Mouse (Mus musculus) layer of hippocampus, adult 2 months (tissue): ENCODE results near the gene Opcml. TPM values are rescaled to one million over a fixed set of nuclear protein-coding genes. Genes with fewer than 3 reads are reported as not detected.

ENCODE experiments used
- DNase-seq, 2 experiments: peaks; one replicate each; pipeline ENCODE4 v3.0.0; 2022; ENCODE audit warnings: low spot score in 2 of 2
- H3K27ac ChIP-seq: fragments of 200-600 bp; 2 replicates; pipeline ENCODE4 v1.8.1; 2022
- H3K4me3 ChIP-seq: fragments of 200-600 bp; 2 replicates; pipeline ENCODE4 v1.8.1; 2022; ENCODE audit warnings: mild to moderate bottlenecking
- CTCF ChIP-seq: fragments of 200-600 bp; conservative IDR thresholded peaks from 2 replicates; pipeline ENCODE4 v1.8.1; 2022; ENCODE audit warnings: antibody characterized with exemption, mild to moderate bottlenecking, moderate library complexity
- total RNA-seq, 2 experiments: library from RNA; stranded (reverse); gene quantifications; 2 replicates each; pipeline ENCODE4 v1.2.3; 2021

Gene Opcml
- total RNA-seq, 2 experiments from 2014 or later = 252 to 259 TPM

- TF ChIP-seq CTCF = no peak
Observed at GRCm38 (mm10) chr9:28561761-28562160, 771.2 kb downstream of the Opcml start.

GRCm38 (mm10) chr9:28563066-28563683, 772.6 kb downstream of the Opcml start:
- no peak for DNase-seq
- Histone ChIP-seq H3K27ac (no peak overlapping the region), H3K4me3 (no peak overlapping the region)
- no peak for TF ChIP-seq CTCF

More at GRCm38 (mm10) chr9:28561761-28562160, 771.2 kb downstream of the Opcml start:
- no peak overlapping the region for H3K27ac ChIP-seq
- no peak overlapping the region for H3K4me3 ChIP-seq
- DNase-seq = no peak

- no peak for TF ChIP-seq CTCF
- Histone ChIP-seq H3K27ac (peak overlapping the region; percentile 66), H3K4me3 (no peak overlapping the region)
- no peak for DNase-seq
Observed at GRCm38 (mm10) chr9:28569041-28569522, 778.5 kb downstream of the Opcml start.

GRCm38 (mm10) chr9:28569776-28570175, 779.2 kb downstream of the Opcml start:
- Histone ChIP-seq H3K27ac (peak overlapping the region; percentile 66), H3K4me3 (no peak overlapping the region)
- peak in 1 of 2 experiments; percentile 23 for DNase-seq
- TF ChIP-seq CTCF = no peak

- no peak for DNase-seq
- peak overlapping the region; percentile 15; the same call in 1 of the 2 replicates for H3K27ac ChIP-seq
- H3K4me3 ChIP-seq = no peak overlapping the region
- TF ChIP-seq CTCF = no peak
Observed at GRCm38 (mm10) chr9:28571682-28572081, 781.1 kb downstream of the Opcml start.

GRCm38 (mm10) chr9:28572136-28572774, 781.7 kb downstream of the Opcml start:
- no peak for DNase-seq
- H3K4me3 ChIP-seq = no peak overlapping the region
- H3K27ac ChIP-seq = peak overlapping the region; percentile 15; the same call in 1 of the 2 replicates
- TF ChIP-seq CTCF = peak; percentile 50

- no peak for DNase-seq
- TF ChIP-seq CTCF = no peak
- Histone ChIP-seq H3K27ac (no peak overlapping the region), H3K4me3 (no peak overlapping the region)
Observed at GRCm38 (mm10) chr9:28578730-28579129, 788.2 kb downstream of the Opcml start.

GRCm38 (mm10) chr9:28587253-28587652, 796.7 kb downstream of the Opcml start:
- no peak for DNase-seq
- no peak for TF ChIP-seq CTCF
- no peak overlapping the region for H3K4me3 ChIP-seq

GRCm38 (mm10) chr9:28587857-28588388, 797.3 kb downstream of the Opcml start:
- Histone ChIP-seq H3K4me3 (no peak overlapping the region), H3K27ac (no peak overlapping the region)
- no peak for DNase-seq
- TF ChIP-seq CTCF = no peak

More at GRCm38 (mm10) chr9:28587253-28587652, 796.7 kb downstream of the Opcml start:
- H3K27ac ChIP-seq = no peak overlapping the region

- no peak for DNase-seq
- Histone ChIP-seq H3K27ac (peak overlapping the region; percentile 39; the same call in 1 of the 2 replicates), H3K4me3 (no peak overlapping the region)
- no peak for TF ChIP-seq CTCF
Observed at GRCm38 (mm10) chr9:28588488-28588887, 797.9 kb downstream of the Opcml start.

GRCm38 (mm10) chr9:28592208-28592607, 801.6 kb downstream of the Opcml start:
- Histone ChIP-seq H3K27ac (no peak overlapping the region), H3K4me3 (no peak overlapping the region)
- no peak for DNase-seq
- TF ChIP-seq CTCF = no peak

GRCm38 (mm10) chr9:28595062-28595461, 804.5 kb downstream of the Opcml start:
- no peak for DNase-seq
- H3K4me3 ChIP-seq = no peak overlapping the region
- TF ChIP-seq CTCF = no peak
- H3K27ac ChIP-seq = no peak overlapping the region

- no peak for TF ChIP-seq CTCF
- no peak for DNase-seq
- no peak overlapping the region for H3K4me3 ChIP-seq
Observed at GRCm38 (mm10) chr9:28605561-28605960, 815.0 kb downstream of the Opcml start.

More at GRCm38 (mm10) chr9:28605561-28605960, 815.0 kb downstream of the Opcml start:
- H3K27ac ChIP-seq = no peak overlapping the region
